Mouse (Mus musculus) thymus, postnatal 0 days (tissue): ENCODE data around the gene Wdr74. TPM values are rescaled to one million over a fixed set of nuclear protein-coding genes. Genes with fewer than 3 reads are reported as not detected.
A peak's percentile ranks its signal among the peaks of the same experiment; 100 is the strongest.

ENCODE experiments used
- DNase-seq: peaks from one replicate; pipeline ENCODE4 v3.0.0-alpha.2; 2015; ENCODE audit warnings: low spot score
- polyA plus RNA-seq: library from polyadenylated mRNA; unstranded; fragments of >200 nt; fragmentation: Nextera tagmentation; extraction: Ambion mirVana; gene quantifications from 2 replicates; pipeline ENCODE4 v1.2.1, GENCODE M21; 2015

Wdr74 gene
- polyA plus RNA-seq, 1 experiment from 2014 or later: 101 TPM

- DNase-seq: peak; percentile 98
Observed at GRCm38 (mm10) chr19:8741243-8741869, 5.7 kb downstream of the Wdr74 start, which contains the start of gene Stx5a. Gene Stx5a (plus strand): TSS chr19:8741413.

- no peak for DNase-seq
Observed at GRCm38 (mm10) chr19:8742176-8742575, 6.5 kb downstream of the Wdr74 start.

GRCm38 (mm10) chr19:8745382-8745781 lies 9.8 kb downstream of the Wdr74 start:
- no peak for DNase-seq

- DNase-seq: no peak
Observed at GRCm38 (mm10) chr19:8747368-8747767, 11.7 kb downstream of the Wdr74 start.

GRCm38 (mm10) chr19:8755652-8756051 lies 20.0 kb downstream of the Wdr74 start:
- DNase-seq: no peak

- peak; percentile 95 for DNase-seq
Observed at GRCm38 (mm10) chr19:8756635-8757387, 21.2 kb downstream of the Wdr74 start, which contains the start of gene Nxf1. Gene Nxf1 (plus strand): TSS chr19:8757073.

GRCm38 (mm10) chr19:8757471-8757998 lies 21.9 kb downstream of the Wdr74 start:
- peak; percentile 65 for DNase-seq

- no peak for DNase-seq
Observed at GRCm38 (mm10) chr19:8758899-8759298, 23.3 kb downstream of the Wdr74 start.

GRCm38 (mm10) chr19:8760757-8761156 lies 25.1 kb downstream of the Wdr74 start:
- no peak for DNase-seq

GRCm38 (mm10) chr19:8763276-8763675 lies 27.6 kb downstream of the Wdr74 start:
- no peak for DNase-seq

GRCm38 (mm10) chr19:8765562-8765961 lies 29.9 kb downstream of the Wdr74 start:
- DNase-seq: no peak

GRCm38 (mm10) chr19:8770567-8771270 lies 35.1 kb downstream of the Wdr74 start, which contains the start of gene Tmem223:
Gene Tmem223 (plus strand): TSS chr19:8770996.
- DNase-seq: peak; percentile 85

- DNase-seq: no peak
Observed at GRCm38 (mm10) chr19:8772996-8773395, 37.4 kb downstream of the Wdr74 start.

GRCm38 (mm10) chr19:8773409-8773808 lies 37.8 kb downstream of the Wdr74 start:
- DNase-seq: no peak

GRCm38 (mm10) chr19:8774086-8774835 lies 38.6 kb downstream of the Wdr74 start, which contains the start of gene Tmem179b:
Gene Tmem179b (minus strand): TSS chr19:8774467.
- DNase-seq: peak; percentile 96

GRCm38 (mm10) chr19:8774951-8775421 lies 39.4 kb downstream of the Wdr74 start:
- no peak for DNase-seq

GRCm38 (mm10) chr19:8786008-8786781 lies 50.6 kb downstream of the Wdr74 start, which contains the start of gene Taf6l:
Gene Taf6l (minus strand): TSS chr19:8786417.
- DNase-seq: peak; percentile 96

GRCm38 (mm10) chr19:8788521-8788920 lies 52.9 kb downstream of the Wdr74 start:
- no peak for DNase-seq

- DNase-seq: no peak
Observed at GRCm38 (mm10) chr19:8789171-8789570, 53.5 kb downstream of the Wdr74 start.

GRCm38 (mm10) chr19:8790171-8790570 lies 54.5 kb downstream of the Wdr74 start:
- no peak for DNase-seq
